Mouse (Mus musculus) gastrocnemius, adult 8-10 months (tissue): ENCODE results near the gene Fgf13. TPM values are rescaled to one million over a fixed set of nuclear protein-coding genes. Genes with fewer than 3 reads are reported as not detected.

ENCODE experiments used
- microRNA-seq: library from miRNA; unstranded; fragments of <30 nt; microRNA quantifications from one replicate; pipeline ENCODE4 v1.2.0, GENCODE M21; 2022
- total RNA-seq, 4 experiments: library from RNA; stranded (reverse); gene quantifications; 2 replicates each; pipeline ENCODE4 v1.2.4; 2022

Fgf13 gene
- total RNA-seq, 4 experiments from 2014 or later, result 59.7 to 68.0 (median 65.9) TPM

Small RNA genes lying within 50 kb of the gene (microRNA-seq; reads per million reads assigned to microRNA genes)
- 5.8 reads per million for gene Mir504
